Mouse (Mus musculus) gastrocnemius, adult 2 months (tissue): ENCODE measurements at regions not wholly inside any gene's neighbourhood (a gene's known extent, or its start where the extent isn't known, plus 50 kb on each side); places are given as distances from the start of the nearest gene placed in this dataset.

Source experiments
- DNase-seq: peaks from one replicate; pipeline ENCODE4 v3.0.0; 2022
- H3K27ac ChIP-seq: fragments of 200-600 bp; 2 replicates; pipeline ENCODE4 v1.8.1; 2022; ENCODE audit warnings: mild to moderate bottlenecking
- H3K4me3 ChIP-seq: fragments of 200-600 bp; 2 replicates; pipeline ENCODE4 v1.8.1; 2022; ENCODE audit warnings: mild to moderate bottlenecking, moderate library complexity
- CTCF ChIP-seq: fragments of 200-600 bp; IDR thresholded peaks from 2 replicates; pipeline ENCODE4 v1.8.1; 2022; ENCODE audit warnings: antibody characterized with exemption, mild to moderate bottlenecking, moderate library complexity
- intact Hi-C: fragments of 180-260 bp; cut with DNase I; formaldehyde crosslinking; loops from one replicate; pipeline ENCODE4 v1.15.1; 2025

DNA sequence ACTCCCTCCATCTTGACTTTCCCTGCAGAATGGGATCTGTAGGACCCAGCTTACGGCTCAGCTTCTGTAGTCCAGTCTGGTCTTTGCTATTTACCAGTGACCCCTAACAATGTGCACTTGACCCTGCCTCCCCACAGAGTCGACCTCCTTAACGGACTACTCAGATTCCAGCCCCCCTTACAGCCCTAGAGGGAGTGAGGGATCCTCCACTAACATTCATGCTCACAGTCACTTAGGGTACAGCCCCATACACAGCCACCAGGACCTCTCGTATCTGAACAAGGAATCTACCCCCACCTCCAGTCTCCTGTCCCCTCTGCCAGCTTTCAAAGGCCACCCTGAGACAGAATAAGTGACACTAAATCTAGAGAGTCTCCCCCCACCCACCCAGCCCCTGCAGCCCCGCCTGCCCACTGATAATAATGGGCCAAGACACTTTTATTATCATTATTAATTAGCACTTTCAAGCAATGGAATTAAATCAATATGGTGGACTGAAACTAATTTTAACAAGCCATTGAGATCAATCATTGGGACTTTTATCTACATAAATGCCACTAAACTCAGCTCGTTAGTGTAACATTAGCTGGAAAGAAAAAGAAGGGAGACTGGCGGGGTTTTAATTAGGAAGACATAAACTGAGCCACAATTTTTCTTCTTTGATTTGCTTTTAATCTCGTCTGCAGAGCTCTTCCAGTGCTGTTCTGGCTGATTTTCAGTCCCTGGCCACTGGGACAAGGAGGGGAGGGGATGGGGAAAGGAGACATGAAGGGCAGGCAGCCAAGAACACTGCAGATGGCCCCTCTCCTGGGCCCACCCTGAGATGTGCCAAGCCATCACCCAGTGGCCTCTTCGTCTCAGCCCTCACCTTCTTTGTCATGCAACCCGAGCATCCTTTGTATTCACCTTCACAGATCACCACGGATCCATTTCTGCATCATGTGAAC lies 258.4 kb upstream of the Zfp703 start:
- Histone ChIP-seq H3K4me3 (no peak overlapping the region), H3K27ac (no peak overlapping the region)
- DNase-seq: no peak
- intact Hi-C loops: no loop called here
- TF ChIP-seq CTCF: no peak

- intact Hi-C loops: no loop called here
- DNase-seq: no peak
- Histone ChIP-seq H3K4me3 (no peak overlapping the region), H3K27ac (no peak overlapping the region)
- TF ChIP-seq CTCF: no peak
Measured at GRCm38 (mm10) chr8:26722766-26723165, 254.4 kb upstream of the Zfp703 start.

- H3K27ac ChIP-seq: no peak overlapping the region
- intact Hi-C loops: no loop called here
- TF ChIP-seq CTCF: no peak
- no peak for DNase-seq
- H3K4me3 ChIP-seq: no peak overlapping the region
Measured at GRCm38 (mm10) chr8:26724628-26725027, 252.5 kb upstream of the Zfp703 start.

GRCm38 (mm10) chr8:26725521-26725920 lies 251.6 kb upstream of the Zfp703 start:
- TF ChIP-seq CTCF: no peak
- H3K4me3 ChIP-seq: no peak overlapping the region
- H3K27ac ChIP-seq: no peak overlapping the region
- intact Hi-C loops: no loop called here
- DNase-seq: no peak

GRCm38 (mm10) chr8:26729351-26729750 lies 247.8 kb upstream of the Zfp703 start:
- no peak overlapping the region for H3K4me3 ChIP-seq
- DNase-seq: no peak
- no peak overlapping the region for H3K27ac ChIP-seq
- no peak for TF ChIP-seq CTCF
- intact Hi-C loops: no loop called here

DNA sequence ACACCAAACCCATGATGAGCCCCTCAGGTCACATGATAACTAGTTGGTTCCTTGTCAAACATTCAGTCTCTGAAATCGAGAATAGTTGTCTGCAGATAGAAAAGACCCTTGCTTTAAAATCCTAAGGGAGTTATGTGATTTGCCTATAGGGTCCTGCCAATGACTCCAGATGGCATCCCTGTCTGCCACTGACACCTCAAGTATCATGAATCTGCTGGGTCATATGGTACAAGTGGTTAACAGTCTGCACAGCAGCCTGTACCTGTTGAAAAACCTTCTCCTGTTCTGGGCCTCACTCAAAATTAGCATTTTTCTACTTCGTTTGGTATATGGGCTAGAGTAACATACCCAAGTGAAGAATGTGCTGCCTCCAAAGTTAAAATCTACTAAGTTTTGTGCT lies 246.0 kb upstream of the Zfp703 start:
- no peak overlapping the region for H3K27ac ChIP-seq
- no peak for DNase-seq
- intact Hi-C loops: no loop called here
- no peak overlapping the region for H3K4me3 ChIP-seq
- TF ChIP-seq CTCF: no peak

GRCm38 (mm10) chr8:26744424-26744823 lies 232.7 kb upstream of the Zfp703 start:
- Histone ChIP-seq H3K27ac (no peak overlapping the region), H3K4me3 (no peak overlapping the region)
- TF ChIP-seq CTCF: no peak
- DNase-seq: no peak
- intact Hi-C loops: no loop called here

- intact Hi-C loops: loop anchor here (2.0 to 5.0 kb wide), 2 partner anchors 145 to 230 kb away; partner anchors contain the start of gene Zfp703
Measured at GRCm38 (mm10) chr8:26746811-26747210, 230.3 kb upstream of the Zfp703 start.

DNA sequence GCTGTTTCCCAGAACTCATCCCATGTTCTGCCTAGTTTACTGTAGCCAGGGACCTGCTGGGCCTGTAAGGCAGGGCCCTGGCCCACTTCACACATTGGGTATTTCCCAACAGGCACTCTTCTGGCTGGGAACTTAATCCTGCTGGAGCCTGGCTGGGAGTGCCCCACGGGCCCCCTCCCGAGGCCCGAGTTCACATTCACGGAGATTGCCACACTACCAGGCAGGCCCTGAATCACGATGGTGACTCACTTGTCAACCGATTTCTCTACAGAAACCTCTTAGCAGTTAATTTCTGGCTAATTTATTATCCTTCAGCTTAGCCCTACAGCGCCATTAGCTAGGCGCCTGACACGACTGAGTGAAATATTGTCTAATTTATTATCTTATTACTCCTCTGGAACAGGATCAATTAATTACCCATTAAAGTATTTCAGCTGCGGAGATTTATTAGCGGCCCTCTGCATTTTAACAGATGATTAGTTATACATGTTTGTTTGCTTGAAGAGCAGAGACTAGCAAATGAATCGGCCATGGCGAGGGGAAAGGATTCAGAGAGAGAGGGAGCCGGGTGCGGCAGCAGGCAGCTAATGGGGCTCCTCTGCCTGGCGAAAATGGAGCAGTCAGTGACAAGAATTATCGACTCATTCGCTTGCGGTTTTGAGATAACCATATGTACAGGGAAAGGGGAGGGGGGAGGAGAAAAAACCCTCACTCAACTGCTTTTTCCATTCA lies 229.7 kb upstream of the Zfp703 start:
- peak overlapping the region; percentile 11; the same call in 1 of the 2 replicates for H3K4me3 ChIP-seq
- H3K27ac ChIP-seq: peak overlapping the region; percentile 79
- peak; percentile 84 for DNase-seq
- intact Hi-C loops: loop anchor here (2.0 to 5.0 kb wide), 2 partner anchors 145 to 229 kb away; partner anchors contain the start of gene Zfp703
- no peak for TF ChIP-seq CTCF

More at GRCm38 (mm10) chr8:26746811-26747210, 230.3 kb upstream of the Zfp703 start:
- no peak for TF ChIP-seq CTCF
- DNase-seq: no peak
- Histone ChIP-seq H3K4me3 (no peak overlapping the region), H3K27ac (peak overlapping the region; percentile 79)

DNA sequence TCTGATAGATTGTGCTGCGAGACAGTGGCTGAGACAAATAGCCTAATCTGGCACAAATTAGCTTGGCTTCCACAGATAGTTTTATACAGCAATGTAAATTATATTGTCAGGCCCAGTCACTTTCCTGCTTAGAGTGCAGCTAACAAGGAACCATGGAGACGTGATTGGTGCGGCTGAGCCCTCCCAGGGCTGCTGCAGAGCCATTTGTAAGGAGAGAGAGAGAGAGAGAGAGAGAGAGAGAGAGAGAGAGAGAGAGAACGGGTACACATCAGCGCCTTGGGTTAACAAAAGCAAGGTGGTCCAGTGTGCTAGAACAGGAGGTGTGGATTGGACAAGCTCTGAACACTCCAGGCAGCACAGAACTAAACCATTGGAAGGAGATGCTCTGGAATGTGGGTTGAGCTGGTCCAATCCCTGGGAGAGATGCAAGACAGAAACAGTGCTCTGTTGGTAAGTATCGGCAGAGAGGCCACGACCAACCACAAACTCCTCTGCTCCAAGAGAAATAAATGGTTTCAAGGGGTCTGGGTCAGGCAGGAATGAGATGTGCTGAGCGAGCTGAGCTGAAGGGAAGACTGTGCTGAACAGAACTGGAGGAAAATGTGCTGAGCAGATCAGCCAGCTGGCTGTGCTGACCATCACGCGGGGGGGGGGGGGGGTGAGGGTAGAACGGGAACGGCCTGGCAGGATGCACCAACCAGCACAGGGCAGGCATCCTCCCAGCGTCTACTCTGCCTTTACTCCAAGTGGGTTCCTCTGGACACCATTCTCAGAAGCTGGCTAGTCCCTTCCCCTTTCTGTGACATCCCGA lies 228.8 kb upstream of the Zfp703 start:
- no peak for TF ChIP-seq CTCF
- peak; percentile 74 for DNase-seq
- Histone ChIP-seq H3K4me3 (peak overlapping the region; percentile 24), H3K27ac (peak overlapping the region; percentile 79)
- intact Hi-C loops: loop anchor here (1.0 to 5.0 kb wide), 2 partner anchors 34 to 144 kb away; no protein-coding TSS in a partner anchor

GRCm38 (mm10) chr8:26748972-26749291 lies 228.2 kb upstream of the Zfp703 start:
- intact Hi-C loops: loop anchor here (1.0 to 5.0 kb wide), 2 partner anchors 35 to 143 kb away; no protein-coding TSS in a partner anchor
- Histone ChIP-seq H3K27ac (peak overlapping the region; percentile 78), H3K4me3 (peak overlapping the region; percentile 24)
- no peak for TF ChIP-seq CTCF
- no peak for DNase-seq

- peak overlapping the region; percentile 78 for H3K27ac ChIP-seq
- no peak for DNase-seq
Measured at GRCm38 (mm10) chr8:26750120-26750519, 227.0 kb upstream of the Zfp703 start.

More at GRCm38 (mm10) chr8:26750120-26750519, 227.0 kb upstream of the Zfp703 start:
- H3K4me3 ChIP-seq: no peak overlapping the region
- intact Hi-C loops: loop anchor here (5.0 kb wide), 1 partner anchor 57 kb away; no protein-coding TSS in a partner anchor
- no peak for TF ChIP-seq CTCF
